Mouse (Mus musculus): Measurements from ENCODE around the gene Hmx2. TPM values are rescaled to one million over a fixed set of nuclear protein-coding genes. Genes with fewer than 3 reads are reported as not detected.

The Hmx2 gene
- polyA plus RNA-seq, 1 experiment, result not detected

DNA sequence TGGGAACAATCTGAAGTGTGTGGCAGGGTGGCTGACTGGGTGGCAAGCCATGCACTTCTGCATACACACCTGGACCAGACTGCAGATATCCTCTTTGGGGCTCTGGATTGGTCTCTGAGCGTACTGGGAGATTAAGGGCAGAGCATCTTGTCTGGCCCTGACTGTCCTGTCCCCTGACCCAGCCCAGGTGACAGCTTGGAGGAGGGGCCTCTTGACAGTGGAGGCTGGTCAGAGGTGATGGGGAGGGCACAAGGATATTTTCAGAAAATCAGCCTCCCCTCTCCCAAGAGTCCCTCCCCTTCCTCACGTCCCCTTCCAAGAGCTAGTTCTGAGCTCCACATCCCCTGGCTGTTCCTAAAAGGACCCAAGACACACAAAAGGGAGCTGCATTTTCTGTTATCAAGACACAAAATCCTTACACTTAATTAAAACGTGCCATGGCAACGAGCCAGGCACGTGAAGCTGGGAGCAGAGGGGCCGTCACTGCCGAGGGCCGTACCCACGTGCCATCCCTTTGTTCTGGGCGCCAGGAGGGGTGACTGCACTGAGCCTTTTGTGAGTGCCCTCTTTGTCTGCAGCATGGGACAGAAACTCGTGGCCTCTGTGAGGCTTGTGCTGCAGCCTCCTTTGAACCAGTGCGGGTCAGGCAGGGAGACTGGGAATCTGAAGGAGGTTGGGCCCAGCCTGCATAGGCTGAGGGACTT, 49.4 kb downstream of the Hmx2 start:
- Histone ChIP-seq H3K27ac (ENCODE audit: control insufficient read depth, insufficient read depth, low read depth, low read length) (no peak overlapping the region), H3K27me3 (ENCODE audit: control insufficient read depth, insufficient read depth, low read length) (no peaks in the 10 kb centered on the region), H3K4me3 (ENCODE audit: control insufficient read depth, low read depth, low read length) (no peak overlapping the region), H3K4me1 (ENCODE audit: control insufficient read depth, insufficient read depth, low read length) (no peaks in the 10 kb centered on the region), H3K36me3 (ENCODE audit: control insufficient read depth, insufficient read depth, low read length) (no peaks in the 10 kb centered on the region)
- no peak for TF ChIP-seq CTCF (IDR thresholded peaks at IDR 0.05; ENCODE audit: control insufficient read depth, insufficient read depth, insufficient replicate concordance, low read depth, low read length)
- TF ChIP-seq POLR2A (IDR thresholded peaks at IDR 0.05; ENCODE audit: control insufficient read depth, low read depth, low read length), result no peak

GRCm38 (mm10) chr7:131598483-131598824, 49.9 kb downstream of the Hmx2 start:
- Histone ChIP-seq H3K4me1 (ENCODE audit: control insufficient read depth, insufficient read depth, low read length) (no peaks in the 10 kb centered on the region), H3K36me3 (ENCODE audit: control insufficient read depth, insufficient read depth, low read length) (no peaks in the 10 kb centered on the region), H3K4me3 (ENCODE audit: control insufficient read depth, low read depth, low read length) (no peak overlapping the region), H3K27ac (ENCODE audit: control insufficient read depth, insufficient read depth, low read depth, low read length) (no peak overlapping the region), H3K27me3 (ENCODE audit: control insufficient read depth, insufficient read depth, low read length) (no peaks in the 10 kb centered on the region)
- TF ChIP-seq POLR2A (IDR thresholded peaks at IDR 0.05; ENCODE audit: control insufficient read depth, low read depth, low read length) (no peak), CTCF (IDR thresholded peaks at IDR 0.05; ENCODE audit: control insufficient read depth, insufficient read depth, insufficient replicate concordance, low read depth, low read length) (no peak)

DNA sequence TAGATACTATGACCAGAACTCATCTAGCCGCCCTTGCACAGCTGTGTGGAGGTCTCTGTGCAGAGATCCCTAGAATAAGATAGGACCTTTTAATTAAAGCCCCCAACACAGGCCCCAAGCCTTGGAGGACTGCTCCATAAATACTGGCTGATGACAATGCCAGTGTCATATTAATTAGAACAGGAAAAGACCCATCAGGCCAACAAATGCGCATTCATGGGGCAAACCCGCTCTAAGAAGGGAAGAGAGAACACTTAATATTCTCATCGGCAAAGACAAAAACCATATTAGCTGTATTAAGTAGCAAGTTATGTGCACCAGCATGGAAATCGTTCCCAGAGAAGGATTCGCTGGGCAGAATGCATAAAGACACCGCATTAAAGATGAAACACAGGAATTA, 53.5 kb downstream of the Hmx2 start:
- no peak for TF ChIP-seq POLR2A (IDR thresholded peaks at IDR 0.05; ENCODE audit: control insufficient read depth, low read depth, low read length)
- TF ChIP-seq CTCF (IDR thresholded peaks at IDR 0.05; ENCODE audit: control insufficient read depth, insufficient read depth, insufficient replicate concordance, low read depth, low read length), result no peak
- no peaks in the 10 kb centered on the region for H3K36me3 ChIP-seq (ENCODE audit: control insufficient read depth, insufficient read depth, low read length)
- no peak overlapping the region for H3K4me3 ChIP-seq (ENCODE audit: control insufficient read depth, low read depth, low read length)
- H3K4me1 ChIP-seq (ENCODE audit: control insufficient read depth, insufficient read depth, low read length), result peaks cover 1% of the 10 kb centered on the region; the same call in 1 of the 2 replicates
- H3K27me3 ChIP-seq (ENCODE audit: control insufficient read depth, insufficient read depth, low read length), result no peaks in the 10 kb centered on the region
- H3K27ac ChIP-seq (ENCODE audit: control insufficient read depth, insufficient read depth, low read depth, low read length), result no peak overlapping the region

- no peak overlapping the region for H3K27ac ChIP-seq (ENCODE audit: control insufficient read depth, insufficient read depth, low read depth, low read length)
- TF ChIP-seq CTCF (IDR thresholded peaks at IDR 0.05; ENCODE audit: control insufficient read depth, insufficient read depth, insufficient replicate concordance, low read depth, low read length) (no peak), POLR2A (IDR thresholded peaks at IDR 0.05; ENCODE audit: control insufficient read depth, low read depth, low read length) (no peak)
- no peaks in the 10 kb centered on the region for H3K36me3 ChIP-seq (ENCODE audit: control insufficient read depth, insufficient read depth, low read length)
- no peaks in the 10 kb centered on the region for H3K27me3 ChIP-seq (ENCODE audit: control insufficient read depth, insufficient read depth, low read length)
- peaks cover 2% of the 10 kb centered on the region; the same call in 1 of the 2 replicates for H3K4me1 ChIP-seq (ENCODE audit: control insufficient read depth, insufficient read depth, low read length)
- H3K4me3 ChIP-seq (ENCODE audit: control insufficient read depth, low read depth, low read length), result no peak overlapping the region
These were observed 54.6 kb downstream of the Hmx2 start for GRCm38 (mm10) chr7:131603186-131603585.

DNA sequence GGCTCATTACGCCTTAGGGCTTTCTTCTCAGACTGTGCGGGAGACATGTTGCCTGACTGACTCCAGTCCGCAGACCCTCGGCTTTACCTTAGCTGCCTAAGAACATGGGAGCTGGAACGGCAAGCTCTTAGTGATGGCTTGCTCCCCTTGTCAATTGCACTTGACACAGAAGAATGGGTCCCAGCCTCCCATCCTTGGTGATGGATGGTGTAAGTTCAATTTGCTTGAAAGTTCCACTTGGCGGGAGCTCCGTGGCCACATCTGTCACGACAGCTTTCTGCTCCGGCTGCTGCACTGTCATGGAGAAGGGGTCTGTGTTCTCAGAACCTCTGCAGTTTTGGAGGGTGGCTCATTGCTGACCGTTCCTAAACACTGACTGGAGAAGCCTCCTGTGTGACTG, 56.4 kb downstream of the Hmx2 start:
- Histone ChIP-seq H3K27me3 (ENCODE audit: control insufficient read depth, insufficient read depth, low read length) (no peaks in the 10 kb centered on the region), H3K27ac (ENCODE audit: control insufficient read depth, insufficient read depth, low read depth, low read length) (no peak overlapping the region), H3K4me1 (ENCODE audit: control insufficient read depth, insufficient read depth, low read length) (peaks cover 2% of the 10 kb centered on the region; the same call in 1 of the 2 replicates), H3K4me3 (ENCODE audit: control insufficient read depth, low read depth, low read length) (no peak overlapping the region), H3K36me3 (ENCODE audit: control insufficient read depth, insufficient read depth, low read length) (no peaks in the 10 kb centered on the region)
- TF ChIP-seq POLR2A (IDR thresholded peaks at IDR 0.05; ENCODE audit: control insufficient read depth, low read depth, low read length), result no peak
- no peak for TF ChIP-seq CTCF (IDR thresholded peaks at IDR 0.05; ENCODE audit: control insufficient read depth, insufficient read depth, insufficient replicate concordance, low read depth, low read length)

DNA sequence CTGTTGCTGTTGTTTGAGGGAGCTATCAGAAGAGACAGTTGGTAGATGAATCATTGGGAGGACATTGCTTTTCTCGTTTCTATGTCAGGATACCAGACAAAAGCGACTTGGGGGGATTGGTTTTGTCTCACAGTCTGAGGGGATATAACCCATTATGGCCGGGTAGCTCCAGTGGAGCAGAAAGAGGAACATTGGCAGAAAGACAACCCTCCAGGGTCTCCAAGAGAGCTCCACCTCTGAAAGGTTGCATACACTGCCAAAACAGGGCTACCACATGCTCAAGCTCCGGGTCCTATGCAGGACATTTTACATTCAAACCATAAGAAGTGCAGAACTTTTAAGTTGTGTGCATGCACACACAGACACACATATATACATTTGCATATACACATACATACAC, 56.9 kb downstream of the Hmx2 start:
- TF ChIP-seq CTCF (IDR thresholded peaks at IDR 0.05; ENCODE audit: control insufficient read depth, insufficient read depth, insufficient replicate concordance, low read depth, low read length), result no peak
- no peak for TF ChIP-seq POLR2A (IDR thresholded peaks at IDR 0.05; ENCODE audit: control insufficient read depth, low read depth, low read length)
- Histone ChIP-seq H3K36me3 (ENCODE audit: control insufficient read depth, insufficient read depth, low read length) (no peaks in the 10 kb centered on the region), H3K4me3 (ENCODE audit: control insufficient read depth, low read depth, low read length) (no peak overlapping the region), H3K4me1 (ENCODE audit: control insufficient read depth, insufficient read depth, low read length) (peaks cover 2% of the 10 kb centered on the region; the same call in 1 of the 2 replicates), H3K27me3 (ENCODE audit: control insufficient read depth, insufficient read depth, low read length) (no peaks in the 10 kb centered on the region), H3K27ac (ENCODE audit: control insufficient read depth, insufficient read depth, low read depth, low read length) (no peak overlapping the region)

Other genes with a start within 250 kb of the Hmx2 start
- 2.9 and 97.5 TPM in 2 replicates for gene Cuzd1, start 226.5 kb upstream of the Hmx2 start, polyA plus RNA-seq (2012; rRNA removed)
- gene Fam24b, start 219.3 kb upstream of the Hmx2 start, polyA plus RNA-seq (2012; rRNA removed), result 409 and 461 TPM in 2 replicates
- 176 and 188 TPM in 2 replicates for gene Fam24a, start 214.9 kb upstream of the Hmx2 start, polyA plus RNA-seq (2012; rRNA removed)
- gene 2310057M21Rik, start 186.0 kb upstream of the Hmx2 start, polyA plus RNA-seq (2012; rRNA removed), result 11.4 and 12.5 TPM in 2 replicates
- gene Pstk, start 177.6 kb upstream of the Hmx2 start, polyA plus RNA-seq (2012; rRNA removed), result 8.5 and 11.0 TPM in 2 replicates
- 8.0 and 8.9 TPM in 2 replicates for gene Ikzf5, start 138.3 kb upstream of the Hmx2 start, polyA plus RNA-seq (2012; rRNA removed)
- gene Acadsb, start 138.2 kb upstream of the Hmx2 start, polyA plus RNA-seq (2012; rRNA removed), result 5.1 and 5.2 TPM in 2 replicates
- not detected in 2 replicates for gene Hmx3, start 5.9 kb upstream of the Hmx2 start, polyA plus RNA-seq (2012; rRNA removed)
- 46.8 and 47.5 TPM in 2 replicates for gene Bub3, start 11.4 kb downstream of the Hmx2 start, polyA plus RNA-seq (2012; rRNA removed)